Mouse (Mus musculus): ENCODE measurements around the gene Sptbn2.
A peak's percentile ranks its signal among the peaks of the same experiment; 100 is the strongest.

The Sptbn2 gene

GRCm38 (mm10) chr19:4711098-4711600 lies at the start of gene Sptbn2:
Gene Sptbn2, plus strand, starts transcription at chr19:4711167.
- DNase-seq (ENCODE audit: low spot score in 2 of 2), result no peak

- DNase-seq (ENCODE audit: low spot score in 2 of 2), result no peak
These were observed 44.2 kb upstream of the Sptbn2 start for GRCm38 (mm10) chr19:4666815-4667214.

- no peak for DNase-seq (ENCODE audit: low spot score in 2 of 2)
These were observed 40.2 kb upstream of the Sptbn2 start for GRCm38 (mm10) chr19:4670776-4671175.

- DNase-seq (ENCODE audit: low spot score in 2 of 2), result no peak
These were observed 38.6 kb upstream of the Sptbn2 start for GRCm38 (mm10) chr19:4672401-4672800.

GRCm38 (mm10) chr19:4694346-4694745 lies 16.6 kb upstream of the Sptbn2 start:
- no peak for DNase-seq (ENCODE audit: low spot score in 2 of 2)

GRCm38 (mm10) chr19:4697121-4697520 lies 13.8 kb upstream of the Sptbn2 start:
- DNase-seq (ENCODE audit: low spot score in 2 of 2), result no peak

GRCm38 (mm10) chr19:4697721-4698120 lies 13.2 kb upstream of the Sptbn2 start:
- DNase-seq (ENCODE audit: low spot score in 2 of 2), result no peak

GRCm38 (mm10) chr19:4698205-4698677 lies 12.7 kb upstream of the Sptbn2 start, which contains the start of gene Gm960:
Gene Gm960, minus strand, starts transcription at chr19:4698668.
- peak; percentile 53 to 62 for DNase-seq (ENCODE audit: low spot score in 2 of 2)

GRCm38 (mm10) chr19:4698856-4699255 lies 12.1 kb upstream of the Sptbn2 start:
- DNase-seq (ENCODE audit: low spot score in 2 of 2), result no peak

GRCm38 (mm10) chr19:4699821-4700220 lies 11.1 kb upstream of the Sptbn2 start:
- no peak for DNase-seq (ENCODE audit: low spot score in 2 of 2)

GRCm38 (mm10) chr19:4700656-4701055 lies 10.3 kb upstream of the Sptbn2 start:
- DNase-seq (ENCODE audit: low spot score in 2 of 2), result no peak

- DNase-seq (ENCODE audit: low spot score in 2 of 2), result no peak
These were observed 9.7 kb upstream of the Sptbn2 start for GRCm38 (mm10) chr19:4701221-4701620.

GRCm38 (mm10) chr19:4708765-4709164 lies 2.2 kb upstream of the Sptbn2 start:
- DNase-seq (ENCODE audit: low spot score in 2 of 2), result no peak

GRCm38 (mm10) chr19:4711601-4712155 lies 711 bp downstream of the Sptbn2 start:
- DNase-seq (ENCODE audit: low spot score in 2 of 2), result no peak

- no peak for DNase-seq (ENCODE audit: low spot score in 2 of 2)
These were observed 1.3 kb downstream of the Sptbn2 start for GRCm38 (mm10) chr19:4712156-4712780.

GRCm38 (mm10) chr19:4712781-4713526 lies 2.0 kb downstream of the Sptbn2 start:
- DNase-seq (ENCODE audit: low spot score in 2 of 2), result no peak

GRCm38 (mm10) chr19:4713886-4714285 lies 2.9 kb downstream of the Sptbn2 start:
- no peak for DNase-seq (ENCODE audit: low spot score in 2 of 2)

GRCm38 (mm10) chr19:4716756-4717155 lies 5.8 kb downstream of the Sptbn2 start:
- no peak for DNase-seq (ENCODE audit: low spot score in 2 of 2)

- DNase-seq (ENCODE audit: low spot score in 2 of 2), result no peak
These were observed 6.3 kb downstream of the Sptbn2 start for GRCm38 (mm10) chr19:4717281-4717680.

- DNase-seq (ENCODE audit: low spot score in 2 of 2), result no peak
These were observed 7.7 kb downstream of the Sptbn2 start for GRCm38 (mm10) chr19:4718716-4719115.

GRCm38 (mm10) chr19:4719351-4719764 lies 8.4 kb downstream of the Sptbn2 start:
- DNase-seq (ENCODE audit: low spot score in 2 of 2), result peak; percentile 53 to 62

- no peak for DNase-seq (ENCODE audit: low spot score in 2 of 2)
These were observed 9.1 kb downstream of the Sptbn2 start for GRCm38 (mm10) chr19:4720112-4720511.
